Mouse (Mus musculus): ENCODE measurements around the gene Ces2e. TPM values are rescaled to one million over a fixed set of nuclear protein-coding genes. Genes with fewer than 3 reads are reported as not detected.
"Not testable (repeated sequence)": the region's sequence is repeated elsewhere in the genome, so short reads cannot be mapped to it uniquely, and the experiment has no call there.

Ces2e gene
- not detected in 2 replicates for polyA plus RNA-seq (2016; fragmentation: Nextera tagmentation; extraction: Ambion mirVana)

- Histone ChIP-seq H3K36me3 (no peaks in the 10 kb centered on the region), H3K4me1 (no peaks in the 10 kb centered on the region), H3K9ac (replicated peaks) (no peak within 1 kb of the TSS), H3K27ac (replicated peaks) (no peak within 1 kb of the TSS), H3K4me3 (no peak within 1 kb of the TSS), H3K9me3 (no peaks in the 10 kb centered on the region), H3K27me3 (no peaks in the 10 kb centered on the region), H3K4me2 (replicated peaks) (no peak within 1 kb of the TSS)
- WGBS, result 79% methylated on average over 5 of the region's 5 CpGs
- no peak for ATAC-seq (ENCODE audit: low FRiP score, low read depth)
Measured at GRCm38 (mm10) chr8:104925972-104926596, at the start of gene Ces2e. Gene Ces2e (plus strand): TSS chr8:104926260.

GRCm38 (mm10) chr8:104886223-104886926, 39.7 kb upstream of the Ces2e start:
- H3K4me1 ChIP-seq; H3K9ac ChIP-seq (replicated peaks); H3K4me2 ChIP-seq (replicated peaks); H3K36me3 ChIP-seq; H3K27me3 ChIP-seq; H3K9me3 ChIP-seq; H3K27ac ChIP-seq (replicated peaks); H3K4me3 ChIP-seq; ATAC-seq (ENCODE audit: low FRiP score, low read depth): not testable (repeated sequence)
- no CpG with 5 or more reads among the region's 4 CpGs for WGBS

GRCm38 (mm10) chr8:104901746-104902145, 24.3 kb upstream of the Ces2e start:
- H3K9ac ChIP-seq (replicated peaks), result no peak overlapping the region
- no peaks in the 10 kb centered on the region for H3K9me3 ChIP-seq
- ATAC-seq (ENCODE audit: low FRiP score, low read depth), result no peak
- no peaks in the 10 kb centered on the region for H3K36me3 ChIP-seq
- 89% methylated on average over 2 of the region's 2 CpGs for WGBS
- H3K27ac ChIP-seq (replicated peaks), result no peak overlapping the region
- H3K4me1 ChIP-seq, result no peaks in the 10 kb centered on the region
- no peak overlapping the region for H3K4me3 ChIP-seq
- no peak overlapping the region for H3K4me2 ChIP-seq (replicated peaks)
- H3K27me3 ChIP-seq, result no peaks in the 10 kb centered on the region

DNA sequence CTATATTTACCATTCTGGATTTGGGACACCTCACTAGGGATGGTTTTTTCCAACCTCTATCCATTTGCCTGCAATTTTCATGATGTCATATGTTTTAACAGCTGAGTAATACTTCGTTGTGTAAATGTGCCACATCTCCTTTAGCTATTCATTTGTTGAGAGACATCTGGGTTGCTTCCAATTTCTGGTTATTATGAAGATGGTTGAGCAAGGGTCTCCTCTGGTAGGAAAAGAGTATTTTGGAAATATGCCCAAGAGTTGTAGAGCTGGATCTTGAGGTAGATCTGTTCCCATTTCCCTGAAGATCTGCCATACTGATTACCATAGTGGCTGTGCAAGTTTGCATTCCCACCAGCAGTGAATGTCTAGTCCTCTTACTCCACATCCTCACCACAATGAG, 18.9 kb upstream of the Ces2e start:
- Histone ChIP-seq H3K4me3 (no peak overlapping the region), H3K27ac (replicated peaks) (no peak overlapping the region), H3K27me3 (no peaks in the 10 kb centered on the region), H3K9me3 (no peaks in the 10 kb centered on the region), H3K36me3 (no peaks in the 10 kb centered on the region), H3K4me1 (no peaks in the 10 kb centered on the region), H3K9ac (replicated peaks) (no peak overlapping the region), H3K4me2 (replicated peaks) (no peak overlapping the region)
- 53% methylated on average over 1 of the region's 1 CpGs for WGBS
- ATAC-seq (ENCODE audit: low FRiP score, low read depth), result no peak

- not testable (repeated sequence) for H3K9me3 ChIP-seq; H3K27me3 ChIP-seq; H3K4me1 ChIP-seq; H3K4me2 ChIP-seq (replicated peaks); H3K9ac ChIP-seq (replicated peaks); H3K27ac ChIP-seq (replicated peaks); ATAC-seq (ENCODE audit: low FRiP score, low read depth); H3K4me3 ChIP-seq; H3K36me3 ChIP-seq
- WGBS, result 80% methylated on average over 1 of the region's 1 CpGs
Measured at GRCm38 (mm10) chr8:104909021-104909420, 17.0 kb upstream of the Ces2e start.

DNA sequence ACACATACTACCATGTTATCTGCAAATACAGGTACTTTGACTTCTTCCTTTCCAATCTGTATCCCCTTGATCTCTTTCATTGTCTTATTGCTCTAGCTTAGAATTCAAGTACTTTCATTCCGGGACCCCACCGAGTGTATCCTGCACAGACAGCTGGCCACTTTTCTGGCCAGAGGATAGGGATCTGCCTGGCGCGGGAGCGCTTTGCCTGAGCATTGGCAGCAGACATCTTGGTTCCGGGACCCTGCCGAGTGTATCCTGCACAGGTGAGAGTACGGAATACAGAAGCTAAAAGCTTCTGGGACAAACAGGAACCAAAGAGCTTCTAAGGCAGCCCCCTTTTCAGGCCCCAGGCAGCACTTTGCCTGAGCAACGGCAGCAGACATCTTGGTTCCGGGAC, 16.4 kb upstream of the Ces2e start:
- H3K9me3 ChIP-seq; ATAC-seq (ENCODE audit: low FRiP score, low read depth); H3K27me3 ChIP-seq; H3K9ac ChIP-seq (replicated peaks); H3K27ac ChIP-seq (replicated peaks); H3K4me1 ChIP-seq; H3K4me3 ChIP-seq; H3K36me3 ChIP-seq; H3K4me2 ChIP-seq (replicated peaks): not testable (repeated sequence)
- WGBS, result 95% methylated on average over 10 of the region's 10 CpGs

DNA sequence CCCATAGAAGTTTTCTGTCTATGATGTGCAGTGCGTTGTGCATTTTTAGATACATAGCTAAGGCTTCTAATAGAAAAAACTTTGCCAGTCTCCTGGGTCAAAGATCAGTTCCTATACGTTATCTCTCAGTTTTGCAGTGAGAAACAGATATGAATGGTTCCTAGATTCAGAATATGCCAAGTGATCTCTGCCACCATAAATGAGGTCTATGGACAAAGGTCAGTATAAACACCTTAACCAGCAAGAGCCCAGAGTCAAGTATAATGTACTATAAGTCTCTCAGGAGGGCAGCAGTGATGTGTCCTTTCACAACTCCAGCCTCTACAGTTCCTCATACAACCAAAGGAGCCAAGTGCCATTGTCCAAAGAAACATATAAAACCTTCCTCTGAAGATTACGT, 1.2 kb downstream of the Ces2e start:
- no peak overlapping the region for H3K4me2 ChIP-seq (replicated peaks)
- H3K9me3 ChIP-seq, result no peaks in the 10 kb centered on the region
- no peak overlapping the region for H3K4me3 ChIP-seq
- no peaks in the 10 kb centered on the region for H3K27me3 ChIP-seq
- H3K4me1 ChIP-seq, result no peaks in the 10 kb centered on the region
- no peak for ATAC-seq (ENCODE audit: low FRiP score, low read depth)
- 86% methylated on average over 3 of the region's 3 CpGs for WGBS
- H3K36me3 ChIP-seq, result no peaks in the 10 kb centered on the region
- H3K27ac ChIP-seq (replicated peaks), result no peak overlapping the region
- H3K9ac ChIP-seq (replicated peaks), result no peak overlapping the region

GRCm38 (mm10) chr8:104944665-104945064, 18.6 kb downstream of the Ces2e start:
- H3K27ac ChIP-seq (replicated peaks), result no peak overlapping the region
- no peaks in the 10 kb centered on the region for H3K27me3 ChIP-seq
- H3K9ac ChIP-seq (replicated peaks), result no peak overlapping the region
- 75% methylated on average over 2 of the region's 2 CpGs for WGBS
- H3K36me3 ChIP-seq, result no peaks in the 10 kb centered on the region
- no peak overlapping the region for H3K4me3 ChIP-seq
- H3K4me2 ChIP-seq (replicated peaks), result no peak overlapping the region
- no peak for ATAC-seq (ENCODE audit: low FRiP score, low read depth)
- no peaks in the 10 kb centered on the region for H3K4me1 ChIP-seq
- H3K9me3 ChIP-seq, result no peaks in the 10 kb centered on the region

GRCm38 (mm10) chr8:104947056-104947455, 21.0 kb downstream of the Ces2e start, which contains the start of gene Ces2f:
Gene Ces2f (plus strand): TSS chr8:104947356.
- no peaks in the 10 kb centered on the region for H3K4me1 ChIP-seq
- no peaks in the 10 kb centered on the region for H3K36me3 ChIP-seq
- H3K27ac ChIP-seq (replicated peaks), result no peak within 1 kb of the TSS
- no peaks in the 10 kb centered on the region for H3K9me3 ChIP-seq
- no peak within 1 kb of the TSS for H3K4me2 ChIP-seq (replicated peaks)
- no peaks in the 10 kb centered on the region for H3K27me3 ChIP-seq
- no peak for ATAC-seq (ENCODE audit: low FRiP score, low read depth)
- H3K4me3 ChIP-seq, result no peak within 1 kb of the TSS
- whole genome bisulfite sequencing, result 85% methylated on average over 4 of the region's 4 CpGs
- H3K9ac ChIP-seq (replicated peaks), result no peak within 1 kb of the TSS

DNA sequence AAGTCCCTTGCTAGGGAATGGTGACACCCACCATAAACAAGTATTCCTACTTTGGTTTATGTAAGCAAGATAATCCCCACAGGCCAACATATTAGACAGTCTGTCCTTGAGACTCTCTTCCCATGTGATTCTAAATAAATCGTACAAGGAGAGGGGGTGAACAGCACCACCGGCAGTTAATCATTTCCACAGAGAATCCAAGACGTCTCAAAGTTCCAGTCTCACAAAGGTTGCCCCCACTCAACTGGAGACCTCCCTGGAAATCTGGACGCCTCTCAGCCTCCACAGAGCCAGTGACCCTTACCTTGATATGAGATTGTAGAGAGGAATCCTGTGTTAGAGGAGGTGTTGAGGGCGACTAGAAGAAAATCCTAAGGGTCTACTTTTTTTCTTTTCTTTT, 23.0 kb downstream of the Ces2e start:
- 86% methylated on average over 5 of the region's 5 CpGs for WGBS
- Histone ChIP-seq H3K4me2 (replicated peaks) (no peak overlapping the region), H3K4me3 (no peak overlapping the region), H3K27me3 (no peaks in the 10 kb centered on the region), H3K9me3 (no peaks in the 10 kb centered on the region), H3K36me3 (no peaks in the 10 kb centered on the region), H3K27ac (replicated peaks) (no peak overlapping the region), H3K4me1 (no peaks in the 10 kb centered on the region), H3K9ac (replicated peaks) (no peak overlapping the region)
- ATAC-seq (ENCODE audit: low FRiP score, low read depth), result no peak

GRCm38 (mm10) chr8:104961537-104961961, 35.5 kb downstream of the Ces2e start, which contains the start of gene Ces2g:
Gene Ces2g (plus strand): TSS chr8:104961718.
- H3K4me3 ChIP-seq, result no peak within 1 kb of the TSS
- no peaks in the 10 kb centered on the region for H3K4me1 ChIP-seq
- no peak within 1 kb of the TSS for H3K27ac ChIP-seq (replicated peaks)
- H3K9me3 ChIP-seq, result no peaks in the 10 kb centered on the region
- no peaks in the 10 kb centered on the region for H3K27me3 ChIP-seq
- no peak within 1 kb of the TSS for H3K9ac ChIP-seq (replicated peaks)
- H3K36me3 ChIP-seq, result no peaks in the 10 kb centered on the region
- WGBS, result 72% methylated on average over 5 of the region's 5 CpGs
- no peak within 1 kb of the TSS for H3K4me2 ChIP-seq (replicated peaks)
- no peak for ATAC-seq (ENCODE audit: low FRiP score, low read depth)

- no peaks in the 10 kb centered on the region for H3K4me1 ChIP-seq
- no peaks in the 10 kb centered on the region for H3K36me3 ChIP-seq
- ATAC-seq (ENCODE audit: low FRiP score, low read depth), result no peak
- H3K9me3 ChIP-seq, result no peaks in the 10 kb centered on the region
- no peak overlapping the region for H3K27ac ChIP-seq (replicated peaks)
- whole genome bisulfite sequencing, result 80% methylated on average over 8 of the region's 8 CpGs
- H3K4me3 ChIP-seq, result no peak overlapping the region
- no peak overlapping the region for H3K9ac ChIP-seq (replicated peaks)
- H3K27me3 ChIP-seq, result no peaks in the 10 kb centered on the region
- H3K4me2 ChIP-seq (replicated peaks), result no peak overlapping the region
Measured at GRCm38 (mm10) chr8:104962229-104962901, 36.3 kb downstream of the Ces2e start.

Data from midbrain, embryonic 12.5 days (tissue).